Mouse (Mus musculus): Measurements from ENCODE around the gene Mrps18a. TPM values are rescaled to one million over a fixed set of nuclear protein-coding genes. Genes with fewer than 3 reads are reported as not detected.

Gene Mrps18a
- polyA plus RNA-seq, 1 experiment from 2014 or later = 141 TPM

DNA sequence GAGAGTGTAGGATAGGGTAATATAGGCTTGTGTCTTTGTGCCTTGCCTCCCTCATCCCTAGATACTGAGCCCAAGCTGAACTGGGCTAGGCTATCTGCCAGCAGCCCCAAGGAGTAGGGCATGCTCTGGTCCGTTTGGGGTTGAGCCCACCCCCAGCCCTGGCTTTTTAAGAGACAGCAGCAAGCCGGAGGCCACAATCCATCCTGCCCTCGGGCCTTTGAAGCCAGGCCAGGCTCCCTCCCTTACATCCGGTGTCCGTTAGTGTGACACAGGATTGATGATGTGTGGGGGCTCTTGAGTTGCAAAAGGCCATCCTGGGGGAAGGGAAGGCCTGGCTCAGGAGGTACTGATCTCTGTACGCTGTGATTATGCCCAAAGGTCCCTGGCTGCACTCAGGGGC lies 15.8 kb downstream of the Mrps18a start:
- Histone ChIP-seq H3K9ac (replicated peaks; ENCODE audit: low read length) (no peak overlapping the region), H3K27ac (replicated peaks; ENCODE audit: low read depth, low read length) (no peak overlapping the region), H3K4me3 (replicated peaks; ENCODE audit: low read depth, low read length) (no peak overlapping the region), H3K9me3 (ENCODE audit: control insufficient read depth, low read length) (no peaks in the 10 kb centered on the region), H3K4me2 (ENCODE audit: low read length) (no peak overlapping the region), H3K27me3 (ENCODE audit: control insufficient read depth, insufficient read depth, low read length) (no peaks in the 10 kb centered on the region), H3K4me1 (ENCODE audit: control insufficient read depth, insufficient read depth, low read length) (no peaks in the 10 kb centered on the region), H3K36me3 (ENCODE audit: control insufficient read depth, insufficient read depth, low read length) (peaks cover 87% of the 10 kb centered on the region)
- 87% methylated on average over 6 of the region's 6 CpGs for WGBS
- DNase-seq = no peak
- ATAC-seq (ENCODE audit: low FRiP score, low TSS enrichment) = no peak

DNA sequence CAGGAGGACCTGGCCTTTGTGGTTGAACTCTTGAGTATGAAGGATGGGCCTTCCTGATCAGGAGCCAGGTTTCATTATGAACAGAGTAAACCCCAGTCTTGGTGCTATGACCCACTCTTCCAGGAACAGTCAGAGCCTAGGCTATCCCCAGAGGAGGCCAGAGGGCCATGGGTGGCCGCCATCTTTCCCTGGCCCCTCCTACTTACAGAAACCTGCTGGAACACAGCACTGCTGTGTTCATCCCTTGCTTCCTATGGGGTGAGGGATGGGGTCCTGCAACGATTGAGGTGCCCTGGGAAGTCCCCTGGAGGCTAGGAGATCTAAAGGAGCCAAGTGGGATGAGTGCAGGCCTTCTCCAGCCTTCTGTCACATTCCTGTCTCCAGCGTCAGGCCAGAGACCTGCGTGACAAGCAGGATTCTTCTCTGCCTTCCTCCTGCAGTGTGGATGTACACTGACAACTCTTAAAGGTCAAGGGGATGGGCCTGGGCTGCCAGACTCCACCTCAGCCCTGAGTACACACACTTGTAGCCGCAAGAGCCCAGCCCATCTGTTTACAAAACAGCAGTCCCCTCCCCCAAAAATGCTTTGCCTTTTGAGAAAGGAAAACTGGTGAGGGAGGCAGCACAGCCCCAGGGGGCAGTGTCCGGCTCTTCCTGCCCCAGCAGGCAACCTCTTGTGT lies 17.2 kb downstream of the Mrps18a start:
- no peak overlapping the region for H3K4me3 ChIP-seq (replicated peaks; ENCODE audit: low read depth, low read length)
- H3K27ac ChIP-seq (replicated peaks; ENCODE audit: low read depth, low read length) = no peak overlapping the region
- no peak overlapping the region for H3K4me2 ChIP-seq (ENCODE audit: low read length)
- DNase-seq = no peak
- ATAC-seq (ENCODE audit: low FRiP score, low TSS enrichment) = no peak
- no peaks in the 10 kb centered on the region for H3K27me3 ChIP-seq (ENCODE audit: control insufficient read depth, insufficient read depth, low read length)
- no peak overlapping the region for H3K9ac ChIP-seq (replicated peaks; ENCODE audit: low read length)
- no peaks in the 10 kb centered on the region for H3K9me3 ChIP-seq (ENCODE audit: control insufficient read depth, low read length)
- no peaks in the 10 kb centered on the region for H3K4me1 ChIP-seq (ENCODE audit: control insufficient read depth, insufficient read depth, low read length)
- WGBS = 89% methylated on average over 6 of the region's 6 CpGs
- peaks cover 74% of the 10 kb centered on the region for H3K36me3 ChIP-seq (ENCODE audit: control insufficient read depth, insufficient read depth, low read length)

DNA sequence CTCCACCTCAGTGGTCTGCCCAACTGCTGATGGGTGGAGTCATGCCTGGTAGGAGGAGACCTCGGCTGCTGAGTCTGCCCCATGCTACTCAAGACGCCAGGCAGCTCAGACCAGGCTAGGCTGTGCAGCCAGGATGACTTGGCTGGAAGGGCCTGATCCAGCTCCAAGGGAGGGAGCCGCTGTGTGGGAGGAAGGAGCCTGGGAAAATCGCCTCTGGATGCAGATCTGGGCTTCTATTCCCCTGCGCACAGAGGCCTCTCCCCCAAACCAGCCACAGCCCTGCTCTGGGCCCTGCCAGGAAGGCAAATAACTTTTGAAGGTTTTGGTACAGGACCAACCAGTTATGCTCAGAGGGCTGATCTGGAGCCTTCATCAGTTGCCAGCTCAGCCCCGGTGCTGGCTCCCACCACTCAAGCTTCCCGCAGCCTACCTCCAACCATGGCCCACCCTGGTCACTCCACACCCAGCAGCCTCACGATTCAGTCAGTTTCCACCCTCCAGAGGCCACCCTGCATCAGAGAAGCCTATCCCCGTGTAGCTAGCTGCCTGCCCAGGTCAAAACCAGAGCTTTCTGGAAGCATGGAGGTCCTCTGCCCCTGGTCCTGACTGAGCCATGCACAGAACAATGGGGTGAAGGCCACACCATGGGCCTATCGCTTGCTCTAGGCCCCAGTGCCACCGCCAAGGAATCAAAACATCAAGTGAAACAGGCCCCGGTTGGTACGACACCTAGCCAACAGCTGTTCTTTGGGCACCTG lies 19.1 kb downstream of the Mrps18a start:
- H3K27ac ChIP-seq (replicated peaks; ENCODE audit: low read depth, low read length) = no peak overlapping the region
- H3K4me3 ChIP-seq (replicated peaks; ENCODE audit: low read depth, low read length) = no peak overlapping the region
- DNase-seq (no peak), ATAC-seq (ENCODE audit: low FRiP score, low TSS enrichment) (no peak)
- no peak overlapping the region for H3K9ac ChIP-seq (replicated peaks; ENCODE audit: low read length)
- no peaks in the 10 kb centered on the region for H3K9me3 ChIP-seq (ENCODE audit: control insufficient read depth, low read length)
- H3K27me3 ChIP-seq (ENCODE audit: control insufficient read depth, insufficient read depth, low read length) = no peaks in the 10 kb centered on the region
- H3K4me1 ChIP-seq (ENCODE audit: control insufficient read depth, insufficient read depth, low read length) = no peaks in the 10 kb centered on the region
- 81% methylated on average over 13 of the region's 13 CpGs for WGBS
- no peak overlapping the region for H3K4me2 ChIP-seq (ENCODE audit: low read length)
- H3K36me3 ChIP-seq (ENCODE audit: control insufficient read depth, insufficient read depth, low read length) = peaks cover 54% of the 10 kb centered on the region

DNA sequence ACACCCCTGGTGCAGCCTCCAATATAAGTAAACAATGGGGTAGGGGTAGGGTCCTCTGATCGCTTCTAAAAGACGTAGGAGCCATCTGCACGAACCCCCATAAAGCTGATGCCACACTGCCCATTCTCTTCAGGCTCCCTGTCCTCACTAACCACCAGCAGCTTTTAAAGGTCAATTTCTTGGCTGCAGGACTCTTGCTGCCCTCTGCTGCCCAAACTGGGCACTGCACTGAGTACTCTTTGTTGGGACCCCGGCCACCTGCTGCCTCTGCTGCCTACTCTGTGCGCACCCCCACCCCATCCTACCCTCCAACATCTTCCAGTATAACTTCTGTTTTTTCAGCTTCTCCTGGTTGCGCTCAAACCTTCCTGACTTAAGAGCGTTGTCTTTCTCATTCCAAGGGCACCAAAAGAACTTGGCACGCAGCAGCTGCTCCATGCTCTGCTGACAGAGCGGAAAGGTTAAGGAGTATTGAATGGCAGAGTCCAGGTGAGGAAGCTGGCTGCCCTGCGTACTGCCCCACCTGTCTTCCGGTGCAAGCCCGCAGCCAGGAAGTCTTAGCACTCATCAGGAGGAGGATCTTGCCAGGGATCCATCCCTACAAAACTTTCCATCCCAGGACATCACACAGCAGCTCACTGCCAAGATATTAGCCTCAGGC lies 21.4 kb downstream of the Mrps18a start:
- Histone ChIP-seq H3K4me3 (replicated peaks; ENCODE audit: low read depth, low read length) (no peak overlapping the region), H3K9me3 (ENCODE audit: control insufficient read depth, low read length) (no peaks in the 10 kb centered on the region)
- peak; percentile 55; the same call in 1 of the 2 replicates for ATAC-seq (ENCODE audit: low FRiP score, low TSS enrichment)

DNA sequence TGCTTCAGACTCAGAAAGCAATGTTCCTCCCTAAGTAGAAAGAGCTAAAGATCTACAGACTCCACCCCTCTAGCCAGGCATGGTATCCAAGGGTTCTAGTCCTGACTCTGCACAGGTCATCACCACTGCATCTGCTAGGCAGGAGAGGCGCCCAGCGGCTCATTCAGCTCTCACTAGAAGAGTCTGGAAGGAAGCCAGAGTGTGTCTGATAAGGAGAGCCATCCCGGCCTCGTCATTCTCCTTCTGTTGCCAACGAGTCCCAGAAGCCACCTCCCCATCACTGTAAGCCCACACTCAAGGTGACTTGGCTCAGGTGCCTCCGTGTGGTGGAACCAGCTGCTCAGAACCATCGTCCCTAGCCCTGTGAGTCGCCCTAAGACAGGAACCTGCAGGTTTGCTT lies 22.1 kb downstream of the Mrps18a start:
- H3K4me3 ChIP-seq (replicated peaks; ENCODE audit: low read depth, low read length) = no peak overlapping the region
- no peak overlapping the region for H3K27ac ChIP-seq (replicated peaks; ENCODE audit: low read depth, low read length)
- no peak for DNase-seq
- WGBS = 78% methylated on average over 8 of the region's 8 CpGs
- H3K4me2 ChIP-seq (ENCODE audit: low read length) = no peak overlapping the region
- H3K9ac ChIP-seq (replicated peaks; ENCODE audit: low read length) = no peak overlapping the region
- H3K4me1 ChIP-seq (ENCODE audit: control insufficient read depth, insufficient read depth, low read length) = no peaks in the 10 kb centered on the region
- peaks cover 25% of the 10 kb centered on the region for H3K36me3 ChIP-seq (ENCODE audit: control insufficient read depth, insufficient read depth, low read length)
- no peaks in the 10 kb centered on the region for H3K9me3 ChIP-seq (ENCODE audit: control insufficient read depth, low read length)
- no peak for ATAC-seq (ENCODE audit: low FRiP score, low TSS enrichment)
- no peaks in the 10 kb centered on the region for H3K27me3 ChIP-seq (ENCODE audit: control insufficient read depth, insufficient read depth, low read length)

More for the DNA sequence above, 21.4 kb downstream of the Mrps18a start:
- H3K4me1 ChIP-seq (ENCODE audit: control insufficient read depth, insufficient read depth, low read length) = no peaks in the 10 kb centered on the region
- no peak overlapping the region for H3K4me2 ChIP-seq (ENCODE audit: low read length)
- H3K36me3 ChIP-seq (ENCODE audit: control insufficient read depth, insufficient read depth, low read length) = peaks cover 31% of the 10 kb centered on the region
- WGBS = 12% methylated on average over 12 of the region's 12 CpGs
- no peak overlapping the region; the same call in 1 of the 2 replicates for H3K9ac ChIP-seq (replicated peaks; ENCODE audit: low read length)
- H3K27me3 ChIP-seq (ENCODE audit: control insufficient read depth, insufficient read depth, low read length) = no peaks in the 10 kb centered on the region
- no peak overlapping the region for H3K27ac ChIP-seq (replicated peaks; ENCODE audit: low read depth, low read length)
- DNase-seq = peak; percentile 86

DNA sequence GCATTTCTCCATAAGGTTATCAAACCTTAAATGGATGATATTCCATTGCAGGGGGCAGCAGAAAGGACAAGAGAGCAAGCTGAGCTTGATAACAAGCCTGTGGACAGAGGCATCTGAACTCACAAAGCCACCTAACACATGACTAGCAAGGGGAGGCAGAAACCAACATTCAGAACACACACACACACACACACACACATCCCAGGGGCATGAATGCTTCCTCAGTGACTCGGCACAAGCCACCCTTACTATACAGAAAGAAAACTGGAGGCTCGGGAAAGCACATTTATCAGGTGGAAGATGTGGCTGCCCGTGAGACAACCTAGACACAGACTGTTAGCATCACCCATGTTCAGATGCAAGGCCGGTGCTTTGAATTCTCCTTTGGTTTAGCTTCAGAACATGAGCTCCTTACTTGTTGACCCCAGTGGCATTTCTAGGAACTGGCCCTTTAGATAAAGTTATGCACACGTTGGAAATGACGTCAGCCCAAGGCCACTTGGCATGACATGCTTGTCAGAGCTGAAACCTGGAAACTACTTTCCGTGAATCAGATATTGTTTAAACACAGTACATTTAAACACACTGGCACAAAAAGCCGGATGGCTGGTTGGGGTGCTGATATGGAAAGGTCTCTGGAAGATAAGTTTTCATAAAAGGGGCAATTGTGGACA lies 27.9 kb downstream of the Mrps18a start:
- Histone ChIP-seq H3K27ac (replicated peaks; ENCODE audit: low read depth, low read length) (no peak overlapping the region), H3K9me3 (ENCODE audit: control insufficient read depth, low read length) (no peaks in the 10 kb centered on the region), H3K27me3 (ENCODE audit: control insufficient read depth, insufficient read depth, low read length) (no peaks in the 10 kb centered on the region), H3K9ac (replicated peaks; ENCODE audit: low read length) (no peak overlapping the region), H3K4me1 (ENCODE audit: control insufficient read depth, insufficient read depth, low read length) (peaks cover 8% of the 10 kb centered on the region; the same call in 1 of the 2 replicates), H3K4me2 (ENCODE audit: low read length) (no peak overlapping the region), H3K4me3 (replicated peaks; ENCODE audit: low read depth, low read length) (no peak overlapping the region), H3K36me3 (ENCODE audit: control insufficient read depth, insufficient read depth, low read length) (no peaks in the 10 kb centered on the region)
- ATAC-seq (ENCODE audit: low FRiP score, low TSS enrichment) = no peak
- no peak for DNase-seq
- WGBS = 86% methylated on average over 8 of the region's 8 CpGs

DNA sequence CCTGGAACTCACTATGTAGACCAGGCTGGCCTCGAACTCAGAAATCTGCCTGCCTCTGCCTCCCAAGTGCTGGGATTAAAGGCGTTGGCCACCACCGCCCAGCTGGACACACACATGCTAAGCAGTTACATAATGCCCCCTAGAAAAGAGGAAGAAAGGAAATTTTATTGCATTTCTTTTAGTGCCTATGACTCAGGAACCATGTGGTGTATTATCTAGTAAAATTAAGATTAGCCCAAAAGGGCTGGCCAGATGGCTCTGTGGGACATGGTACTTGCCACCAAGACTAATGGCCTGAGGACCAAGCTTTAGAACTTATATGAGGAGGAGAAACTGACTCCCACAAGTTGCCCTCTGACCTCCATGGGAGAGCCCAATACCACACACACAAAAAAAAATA lies 29.1 kb downstream of the Mrps18a start:
- Histone ChIP-seq H3K27me3 (ENCODE audit: control insufficient read depth, insufficient read depth, low read length) (no peaks in the 10 kb centered on the region), H3K4me1 (ENCODE audit: control insufficient read depth, insufficient read depth, low read length) (peaks cover 11% of the 10 kb centered on the region), H3K9ac (replicated peaks; ENCODE audit: low read length) (no peak overlapping the region), H3K36me3 (ENCODE audit: control insufficient read depth, insufficient read depth, low read length) (no peaks in the 10 kb centered on the region), H3K4me2 (ENCODE audit: low read length) (no peak overlapping the region), H3K27ac (replicated peaks; ENCODE audit: low read depth, low read length) (no peak overlapping the region), H3K4me3 (replicated peaks; ENCODE audit: low read depth, low read length) (no peak overlapping the region), H3K9me3 (ENCODE audit: control insufficient read depth, low read length) (no peaks in the 10 kb centered on the region)
- DNase-seq (no peak), ATAC-seq (ENCODE audit: low FRiP score, low TSS enrichment) (no peak)
- WGBS = 91% methylated on average over 3 of the region's 3 CpGs

DNA sequence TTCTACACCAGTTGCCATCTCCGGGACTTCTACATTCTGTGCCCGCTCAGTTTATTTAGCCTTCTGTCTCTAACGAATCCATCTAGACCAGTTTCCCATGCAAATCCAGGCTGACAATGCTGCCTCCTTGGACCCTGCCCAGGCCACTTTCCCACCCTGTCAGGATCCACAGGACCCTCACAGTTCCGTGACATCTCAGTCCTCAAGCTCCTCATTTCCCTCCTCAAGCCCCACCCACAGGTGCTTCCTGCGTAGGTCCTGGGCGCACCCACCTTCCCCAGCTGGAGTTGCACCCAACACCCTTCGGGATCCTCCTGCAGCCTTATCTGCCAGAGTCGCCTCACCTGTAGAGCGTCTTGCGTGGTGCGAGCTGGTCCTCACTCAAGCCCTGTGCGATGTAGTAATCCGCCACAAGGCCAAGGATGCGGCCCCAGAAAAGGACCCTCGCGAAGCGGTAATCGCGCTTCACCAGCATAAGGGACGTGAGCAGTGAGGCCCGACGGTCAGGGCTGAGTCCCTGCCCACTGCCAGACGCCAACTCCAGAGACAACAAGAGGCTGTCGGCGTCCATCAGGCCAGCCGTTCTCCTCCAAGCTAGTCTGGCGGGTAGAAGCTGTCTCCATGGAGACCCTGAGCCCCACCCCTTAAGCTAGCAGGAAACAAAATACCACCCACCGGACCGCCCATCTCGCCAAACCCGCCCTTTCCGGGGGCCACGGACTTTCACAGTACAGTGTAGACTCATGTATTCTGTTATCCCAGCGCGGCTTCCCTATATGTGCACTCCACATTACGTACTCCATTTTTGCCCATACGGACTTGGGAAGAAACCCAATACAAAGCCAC lies 33.0 kb downstream of the Mrps18a start, which contains the start of gene Rsph9:
Gene Rsph9, minus strand, starts transcription at position 639 of the 846 bp plus-strand sequence.
- Histone ChIP-seq H3K36me3 (ENCODE audit: control insufficient read depth, insufficient read depth, low read length) (peaks cover 29% of the 10 kb centered on the region), H3K9ac (replicated peaks; ENCODE audit: low read length) (peak within 1 kb of the TSS; percentile 55), H3K4me2 (ENCODE audit: low read length) (peak within 1 kb of the TSS; percentile 67), H3K4me3 (replicated peaks; ENCODE audit: low read depth, low read length) (peak within 1 kb of the TSS; percentile 45), H3K27ac (replicated peaks; ENCODE audit: low read depth, low read length) (peak within 1 kb of the TSS; percentile 49; the same call in 1 of the 2 replicates), H3K9me3 (ENCODE audit: control insufficient read depth, low read length) (no peaks in the 10 kb centered on the region), H3K4me1 (ENCODE audit: control insufficient read depth, insufficient read depth, low read length) (peaks cover 11% of the 10 kb centered on the region), H3K27me3 (ENCODE audit: control insufficient read depth, insufficient read depth, low read length) (no peaks in the 10 kb centered on the region)
- 8% methylated on average over 37 of the region's 37 CpGs for WGBS
- DNase-seq (peak; percentile 85), ATAC-seq (ENCODE audit: low FRiP score, low TSS enrichment) (peak; percentile 85)
